Mouse (Mus musculus): ENCODE measurements around the gene D17H6S53E.

Gene D17H6S53E

GRCm38 (mm10) chr17:35158850-35159593 lies 32.8 kb downstream of the D17H6S53E start:
- TF ChIP-seq GATA4 (IDR thresholded peaks at IDR 0.05; ENCODE audit: insufficient replicate concordance, low read length) = no peak

GRCm38 (mm10) chr17:35159638-35160037 lies 33.5 kb downstream of the D17H6S53E start:
- TF ChIP-seq GATA4 (IDR thresholded peaks at IDR 0.05; ENCODE audit: insufficient replicate concordance, low read length) = no peak

GRCm38 (mm10) chr17:35161421-35161820 lies 35.2 kb downstream of the D17H6S53E start:
- TF ChIP-seq GATA4 (IDR thresholded peaks at IDR 0.05; ENCODE audit: insufficient replicate concordance, low read length) = no peak

GRCm38 (mm10) chr17:35162121-35162520 lies 35.9 kb downstream of the D17H6S53E start:
- TF ChIP-seq GATA4 (IDR thresholded peaks at IDR 0.05; ENCODE audit: insufficient replicate concordance, low read length) = no peak

- TF ChIP-seq GATA4 (IDR thresholded peaks at IDR 0.05; ENCODE audit: insufficient replicate concordance, low read length) = no peak
Measured at GRCm38 (mm10) chr17:35162730-35163129, 36.6 kb downstream of the D17H6S53E start.

GRCm38 (mm10) chr17:35163326-35164081 lies 37.3 kb downstream of the D17H6S53E start:
- no peak for TF ChIP-seq GATA4 (IDR thresholded peaks at IDR 0.05; ENCODE audit: insufficient replicate concordance, low read length)

- no peak for TF ChIP-seq GATA4 (IDR thresholded peaks at IDR 0.05; ENCODE audit: insufficient replicate concordance, low read length)
Measured at GRCm38 (mm10) chr17:35164218-35164567, 38.0 kb downstream of the D17H6S53E start.

- TF ChIP-seq GATA4 (IDR thresholded peaks at IDR 0.05; ENCODE audit: insufficient replicate concordance, low read length) = peak; percentile 58; the same call in 1 of the 2 replicates
Measured at GRCm38 (mm10) chr17:35164568-35165450, 38.6 kb downstream of the D17H6S53E start, which contains the start of gene Prrc2a. Gene Prrc2a, minus strand, starts transcription at chr17:35164897.

GRCm38 (mm10) chr17:35165451-35166155 lies 39.4 kb downstream of the D17H6S53E start:
- no peak for TF ChIP-seq GATA4 (IDR thresholded peaks at IDR 0.05; ENCODE audit: insufficient replicate concordance, low read length)

GRCm38 (mm10) chr17:35166352-35167035 lies 40.3 kb downstream of the D17H6S53E start:
- TF ChIP-seq GATA4 (IDR thresholded peaks at IDR 0.05; ENCODE audit: insufficient replicate concordance, low read length) = no peak

- TF ChIP-seq GATA4 (IDR thresholded peaks at IDR 0.05; ENCODE audit: insufficient replicate concordance, low read length) = no peak
Measured at GRCm38 (mm10) chr17:35167794-35168193, 41.6 kb downstream of the D17H6S53E start.

- TF ChIP-seq GATA4 (IDR thresholded peaks at IDR 0.05; ENCODE audit: insufficient replicate concordance, low read length) = no peak
Measured at GRCm38 (mm10) chr17:35168541-35169207, 42.5 kb downstream of the D17H6S53E start.

- TF ChIP-seq GATA4 (IDR thresholded peaks at IDR 0.05; ENCODE audit: insufficient replicate concordance, low read length) = no peak
Measured at GRCm38 (mm10) chr17:35172445-35173234, 46.5 kb downstream of the D17H6S53E start.

Measured in liver, adult (tissue).